Mouse (Mus musculus): ENCODE data around the gene Trpv4.

- no peak for TF ChIP-seq CTCF (conservative IDR thresholded peaks at IDR 0.05; ENCODE audit: insufficient read depth, insufficient read length, low read depth, low read length)
- TF ChIP-seq POLR2A (IDR thresholded peaks at IDR 0.05; ENCODE audit: low read depth, low read length) = no peak
Observed at GRCm38 (mm10) chr5:114647211-114647974, 10.8 kb downstream of the Trpv4 start.

All from kidney, adult 2 months (tissue).